Mouse (Mus musculus) olfactory bulb, adult 2 months (tissue): ENCODE measurements around the gene Egfl8.

Experiments
- CTCF ChIP-seq: fragments of 200-500 bp; IDR thresholded peaks from 2 replicates; pipeline ENCODE4 v1.5.1; 2012; ENCODE audit warnings: low read depth, mild to moderate bottlenecking, low read length, moderate library complexity; ENCODE audit not compliant: insufficient read depth
- POLR2A ChIP-seq: fragments of 200-500 bp; IDR thresholded peaks from 2 replicates; pipeline ENCODE4 v1.6.1; 2012; ENCODE audit warnings: mild to moderate bottlenecking, low read depth, low read length, moderate library complexity; ENCODE audit not compliant: insufficient read depth

- TF ChIP-seq POLR2A (no peak), CTCF (no peak)
These were observed 2.6 kb downstream of the Egfl8 start for GRCm38 (mm10) chr17:34613054-34613645.
